ENCODE assay signal across 13 mouse cellular contexts in the genomic region with DNA sequence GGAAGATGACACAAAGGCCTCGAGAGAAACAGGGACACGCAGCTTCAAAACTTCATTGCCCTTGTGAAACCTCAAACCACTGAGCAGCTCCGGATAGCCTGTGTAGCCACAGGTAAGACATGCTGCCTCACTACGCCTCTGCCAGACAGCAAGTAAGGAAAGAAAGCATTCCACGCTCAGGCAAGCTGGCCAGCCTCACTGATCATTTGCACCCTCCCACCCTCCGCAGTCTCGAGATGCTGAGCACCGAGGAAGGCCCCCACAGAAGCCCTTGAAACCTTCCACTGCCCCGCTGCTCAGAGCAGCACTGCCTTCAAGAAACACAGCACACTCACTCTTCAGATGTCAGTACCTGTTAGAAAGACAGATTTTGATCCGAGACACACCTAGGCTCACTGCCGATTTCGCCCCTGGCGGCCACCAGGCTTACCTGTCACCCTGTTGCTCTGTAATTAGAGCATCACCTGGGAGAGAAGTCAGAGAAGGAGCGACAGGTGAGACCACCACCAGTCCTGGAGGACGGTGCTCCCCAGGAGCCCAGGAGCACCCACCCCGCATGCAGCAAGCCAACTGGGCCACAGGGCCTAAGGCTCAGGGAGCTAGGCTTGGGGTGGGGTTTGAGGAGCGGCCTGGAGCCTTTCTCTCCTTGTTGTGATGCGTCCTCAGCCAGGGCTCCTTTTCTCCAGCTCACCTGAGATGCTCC. TPM values are rescaled to one million over a fixed set of nuclear protein-coding genes. Genes with fewer than 3 reads are reported as not detected.
DNase-seq lines count a peak whose midpoint lies in the region; ATAC-seq and TF ChIP-seq lines count a peak whose summit lies in the region.
"Had no signal": no experiment of that assay in that cellular context is flagged by ENCODE, and none has a peak within 500 bp of the region (broad histone marks: within the 10 kb centered on the region; RNA-seq: fewer than 3 reads in every experiment).

No protein-coding gene starts in this region.

- intact Hi-C loops in gastrocnemius, adult 2 months (cut with DNase I) = no loop called here

- no peak for DNase-seq in gastrocnemius, adult 2 months
- no peak for DNase-seq in gastrocnemius, adult 8-10 months (ENCODE audit: low spot score in 2 of 2)
- DNase-seq in right cerebral cortex, adult 18-20 months = peak; percentile 38
- DNase-seq in right cerebral cortex, postnatal 10 days (ENCODE audit: low spot score in 2 of 2) = no peak
- DNase-seq in thymus, postnatal 4 days = no peak
- no peak for DNase-seq in thymus, postnatal 0 days (ENCODE audit: low spot score)
- DNase-seq: B cell, adult 2 months; heart, postnatal 4 days; lung, adult 18-20 months had no signal

- H3K9ac ChIP-seq in hindbrain, embryonic 13.5 days = peak overlapping the region; percentile 64
- H3K9ac ChIP-seq in neural tube, embryonic 14.5 days (replicated peaks; ENCODE audit: low read depth, low read length) = peak overlapping the region; percentile 28; the same call in 1 of the 2 replicates

- peak overlapping the region; percentile 59 for H3K4me2 ChIP-seq in hindbrain, embryonic 13.5 days
- H3K4me2 ChIP-seq in neural tube, embryonic 14.5 days (ENCODE audit: low read depth, low read length) = peak overlapping the region; percentile 55

- H3K9me3 ChIP-seq in hindbrain, embryonic 13.5 days = no peaks in the 10 kb centered on the region
- no peaks in the 10 kb centered on the region for H3K9me3 ChIP-seq in neural tube, embryonic 14.5 days (ENCODE audit: control insufficient read depth, low read length)

- peak overlapping the region; percentile 49 for H3K4me3 ChIP-seq in gastrocnemius, adult 2 months
- peak overlapping the region; percentile 41 for H3K4me3 ChIP-seq in hindbrain, embryonic 13.5 days
- H3K4me3 ChIP-seq in neural tube, embryonic 14.5 days (ENCODE audit: low read depth, low read length) = no peak overlapping the region
- H3K4me3 ChIP-seq: erythroblast, embryonic 14.5 days had no signal

- H3K27ac ChIP-seq in gastrocnemius, adult 2 months = 0 out of 2 replicates have a peak overlapping the region, but pooled peaks have one; percentile 4
- no peak overlapping the region for H3K27ac ChIP-seq in hindbrain, embryonic 13.5 days
- no peak overlapping the region for H3K27ac ChIP-seq in neural tube, embryonic 14.5 days (ENCODE audit: low read depth, low read length)

- H3K27me3 ChIP-seq in hindbrain, embryonic 13.5 days = 0 out of 2 replicates have a peak, but pooled peaks cover 12% of the 10 kb centered on the region
- 0 out of 2 replicates have a peak, but pooled peaks cover 4% of the 10 kb centered on the region for H3K27me3 ChIP-seq in neural tube, embryonic 14.5 days (ENCODE audit: control insufficient read depth, insufficient read depth, low read length)

- no peak for TF ChIP-seq CTCF in gastrocnemius, adult 2 months (IDR thresholded peaks at IDR 0.05)

- no peaks in the 10 kb centered on the region for H3K36me3 ChIP-seq in hindbrain, embryonic 13.5 days
- no peaks in the 10 kb centered on the region for H3K36me3 ChIP-seq in neural tube, embryonic 14.5 days (ENCODE audit: control insufficient read depth, insufficient read depth, low read length)

- 62% methylated on average over 18 of the region's 18 CpGs for WGBS in hindbrain, embryonic 13.5 days
- 66% methylated on average over 18 of the region's 18 CpGs for WGBS in neural tube, embryonic 14.5 days

- peaks cover 16% of the 10 kb centered on the region for H3K4me1 ChIP-seq in hindbrain, embryonic 13.5 days (replicated peaks)
- H3K4me1 ChIP-seq in neural tube, embryonic 14.5 days (ENCODE audit: control insufficient read depth, insufficient read depth, low read length) = peaks cover 4% of the 10 kb centered on the region

- 0 out of 2 replicates have a peak, but pooled peaks have one; percentile 57 for ATAC-seq in hindbrain, embryonic 13.5 days (ENCODE audit: low FRiP score)
- 0 out of 2 replicates have a peak, but pooled peaks have one; percentile 38 for ATAC-seq in neural tube, embryonic 14.5 days (ENCODE audit: low read depth)

RNA-seq across cellular contexts. Expression of a gene that starts 15.2 kb away (rescaled TPM):
- total RNA-seq in gastrocnemius, adult 2 months (2021) = under 1 TPM; 0.17 to 0.23 TPM
- total RNA-seq in gastrocnemius, adult 8-10 months (2022) = under 1 TPM; 0.07 to 0.13 (median 0.12) TPM
- polyA plus RNA-seq in hindbrain, embryonic 13.5 days (2015; fragmentation: Nextera tagmentation; extraction: Ambion mirVana) = 0.22 and 0.34 TPM in 2 replicates
- 0.46 and 0.60 TPM in 2 replicates for polyA plus RNA-seq in neural tube, embryonic 14.5 days (2014; fragmentation: Nextera tagmentation; extraction: Ambion mirVana)
- 0.03 and 0.07 TPM in 2 replicates for polyA plus RNA-seq in thymus, postnatal 0 days (2015; fragmentation: Nextera tagmentation; extraction: Ambion mirVana)
- polyA plus RNA-seq: erythroblast, embryonic 14.5 days had no signal

RNA-seq across cellular contexts. Expression of a gene that starts 26.2 kb away (rescaled TPM):
- total RNA-seq in gastrocnemius, adult 2 months (2021) = 100 to 1,000 TPM in 1 of 2 experiments, 10 to 100 TPM in 1; 78.8 to 109 TPM
- total RNA-seq in gastrocnemius, adult 8-10 months (2022) = 10 to 100 TPM; 66.8 to 96.7 (median 83.2) TPM
- 89.0 TPM in 2 replicates for polyA plus RNA-seq in hindbrain, embryonic 13.5 days (2015; fragmentation: Nextera tagmentation; extraction: Ambion mirVana)
- polyA plus RNA-seq in neural tube, embryonic 14.5 days (2014; fragmentation: Nextera tagmentation; extraction: Ambion mirVana) = 82.0 and 85.8 TPM in 2 replicates
- 171 and 173 TPM in 2 replicates for polyA plus RNA-seq in thymus, postnatal 0 days (2015; fragmentation: Nextera tagmentation; extraction: Ambion mirVana)

RNA-seq across cellular contexts. Expression of a gene that starts 53.9 kb away (rescaled TPM):
- total RNA-seq in gastrocnemius, adult 2 months (2021) = under 1 TPM; 0.17 to 0.51 TPM
- total RNA-seq in gastrocnemius, adult 8-10 months (2022) = 10 to 100 TPM in 3 of 4 experiments, 1 to 10 TPM in 1; 4.0 to 13.1 (median 11.1) TPM
- polyA plus RNA-seq in hindbrain, embryonic 13.5 days (2015; fragmentation: Nextera tagmentation; extraction: Ambion mirVana) = 5.6 and 9.4 TPM in 2 replicates
- polyA plus RNA-seq in neural tube, embryonic 14.5 days (2014; fragmentation: Nextera tagmentation; extraction: Ambion mirVana) = 3.7 and 4.3 TPM in 2 replicates
- polyA plus RNA-seq in thymus, postnatal 0 days (2015; fragmentation: Nextera tagmentation; extraction: Ambion mirVana) = 0.55 and 0.80 TPM in 2 replicates
- total RNA-seq: heart, postnatal 4 days; neutrophil, adult 5-6 weeks had no signal
- polyA plus RNA-seq: erythroblast, embryonic 14.5 days had no signal
